Mouse (Mus musculus): ENCODE measurements around the gene Pla2g4a. TPM values are rescaled to one million over a fixed set of nuclear protein-coding genes. Genes with fewer than 3 reads are reported as not detected.
A peak's percentile ranks its signal among the peaks of the same experiment; 100 is the strongest.

The Pla2g4a gene
- 11.0 and 12.4 TPM in 2 replicates for polyA plus RNA-seq (2015; fragmentation: Nextera tagmentation; extraction: Ambion mirVana)

GRCm38 (mm10) chr1:149960734-149961424, at the start of gene Pla2g4a:
Pla2g4a (minus strand) TSS chr1:149961290.
- peak within 1 kb of the TSS; percentile 74 for H3K4me2 ChIP-seq
- no peaks in the 10 kb centered on the region for H3K27me3 ChIP-seq
- H3K4me1 ChIP-seq (replicated peaks): peaks cover 24% of the 10 kb centered on the region
- peak within 1 kb of the TSS; percentile 91 for H3K27ac ChIP-seq
- no peaks in the 10 kb centered on the region for H3K36me3 ChIP-seq
- H3K9ac ChIP-seq: peak within 1 kb of the TSS; percentile 76
- ATAC-seq (ENCODE audit: low read depth) (peak; percentile 92), DNase-seq (peak; percentile 31)
- peak within 1 kb of the TSS; percentile 70 for H3K4me3 ChIP-seq (replicated peaks)
- no peaks in the 10 kb centered on the region for H3K9me3 ChIP-seq (replicated peaks)
- 4% methylated on average over 15 of the region's 15 CpGs for WGBS (ENCODE audit: insufficient replicate concordance)

- Histone ChIP-seq H3K4me3 (replicated peaks) (no peak overlapping the region), H3K4me2 (no peak overlapping the region), H3K36me3 (no peaks in the 10 kb centered on the region), H3K9ac (no peak overlapping the region), H3K27ac (no peak overlapping the region), H3K9me3 (replicated peaks) (no peaks in the 10 kb centered on the region), H3K27me3 (no peaks in the 10 kb centered on the region), H3K4me1 (replicated peaks) (no peaks in the 10 kb centered on the region)
- DNase-seq (no peak), ATAC-seq (ENCODE audit: low read depth) (no peak)
- 41% methylated on average over 4 of the region's 4 CpGs for WGBS (ENCODE audit: insufficient replicate concordance)
Measured at GRCm38 (mm10) chr1:150010629-150010979, 49.5 kb upstream of the Pla2g4a start.

GRCm38 (mm10) chr1:150009968-150010628, 49.0 kb upstream of the Pla2g4a start:
- H3K9me3 ChIP-seq (replicated peaks): no peaks in the 10 kb centered on the region
- H3K9ac ChIP-seq: no peak overlapping the region
- WGBS (ENCODE audit: insufficient replicate concordance): 71% methylated on average over 18 of the region's 18 CpGs
- DNase-seq (no peak), ATAC-seq (ENCODE audit: low read depth) (no peak)
- no peaks in the 10 kb centered on the region for H3K4me1 ChIP-seq (replicated peaks)
- H3K4me2 ChIP-seq: no peak overlapping the region
- no peak overlapping the region for H3K27ac ChIP-seq
- no peak overlapping the region for H3K4me3 ChIP-seq (replicated peaks)
- no peaks in the 10 kb centered on the region for H3K27me3 ChIP-seq
- no peaks in the 10 kb centered on the region for H3K36me3 ChIP-seq

GRCm38 (mm10) chr1:150009134-150009533, 48.0 kb upstream of the Pla2g4a start:
- Histone ChIP-seq H3K4me2 (no peak overlapping the region), H3K4me3 (replicated peaks) (no peak overlapping the region), H3K9me3 (replicated peaks) (no peaks in the 10 kb centered on the region), H3K27ac (no peak overlapping the region), H3K27me3 (no peaks in the 10 kb centered on the region), H3K9ac (no peak overlapping the region), H3K4me1 (replicated peaks) (no peaks in the 10 kb centered on the region), H3K36me3 (no peaks in the 10 kb centered on the region)
- 83% methylated on average over 9 of the region's 9 CpGs for WGBS (ENCODE audit: insufficient replicate concordance)
- ATAC-seq (ENCODE audit: low read depth) (no peak), DNase-seq (no peak)

GRCm38 (mm10) chr1:149975626-149976025, 14.5 kb upstream of the Pla2g4a start:
- no peak overlapping the region for H3K9ac ChIP-seq
- no peaks in the 10 kb centered on the region for H3K36me3 ChIP-seq
- no peak for DNase-seq
- no peak for ATAC-seq (ENCODE audit: low read depth)
- H3K4me2 ChIP-seq: no peak overlapping the region
- H3K4me3 ChIP-seq (replicated peaks): no peak overlapping the region
- H3K4me1 ChIP-seq (replicated peaks): no peaks in the 10 kb centered on the region
- no peak overlapping the region for H3K27ac ChIP-seq
- 68% methylated on average over 1 of the region's 1 CpGs for WGBS (ENCODE audit: insufficient replicate concordance)
- no peaks in the 10 kb centered on the region for H3K27me3 ChIP-seq
- H3K9me3 ChIP-seq (replicated peaks): no peaks in the 10 kb centered on the region

- 0 out of 2 replicates have a peak, but pooled peaks cover 6% of the 10 kb centered on the region for H3K4me1 ChIP-seq (replicated peaks)
- no peak overlapping the region for H3K9ac ChIP-seq
- H3K9me3 ChIP-seq (replicated peaks): no peaks in the 10 kb centered on the region
- no peak overlapping the region for H3K4me3 ChIP-seq (replicated peaks)
- no peaks in the 10 kb centered on the region for H3K36me3 ChIP-seq
- ATAC-seq (ENCODE audit: low read depth): no peak
- no peaks in the 10 kb centered on the region for H3K27me3 ChIP-seq
- no peak for DNase-seq
- no peak overlapping the region for H3K4me2 ChIP-seq
- 51% methylated on average over 1 of the region's 1 CpGs for WGBS (ENCODE audit: insufficient replicate concordance)
- no peak overlapping the region for H3K27ac ChIP-seq
Measured at GRCm38 (mm10) chr1:149965826-149966225, 4.7 kb upstream of the Pla2g4a start.

- H3K27me3 ChIP-seq: no peaks in the 10 kb centered on the region
- no peaks in the 10 kb centered on the region for H3K9me3 ChIP-seq (replicated peaks)
- peak overlapping the region; percentile 74 for H3K4me2 ChIP-seq
- DNase-seq: no peak
- peaks cover 21% of the 10 kb centered on the region for H3K4me1 ChIP-seq (replicated peaks)
- H3K36me3 ChIP-seq: no peaks in the 10 kb centered on the region
- WGBS (ENCODE audit: insufficient replicate concordance): 25% methylated on average over 9 of the region's 9 CpGs
- H3K9ac ChIP-seq: no peak overlapping the region
- peak overlapping the region; percentile 91; the same call in 1 of the 2 replicates for H3K27ac ChIP-seq
- H3K4me3 ChIP-seq (replicated peaks): peak overlapping the region; percentile 70
- peak; percentile 41 for ATAC-seq (ENCODE audit: low read depth)
Measured at GRCm38 (mm10) chr1:149961425-149962303, 574 bp upstream of the Pla2g4a start.

- no peak for ATAC-seq (ENCODE audit: low read depth)
- H3K36me3 ChIP-seq: no peaks in the 10 kb centered on the region
- no peak for DNase-seq
- H3K9ac ChIP-seq: peak overlapping the region; percentile 76
- peak overlapping the region; percentile 91 for H3K27ac ChIP-seq
- H3K4me3 ChIP-seq (replicated peaks): peak overlapping the region; percentile 70
- WGBS (ENCODE audit: insufficient replicate concordance): 34% methylated on average over 4 of the region's 4 CpGs
- peak overlapping the region; percentile 74 for H3K4me2 ChIP-seq
- no peaks in the 10 kb centered on the region for H3K27me3 ChIP-seq
- H3K9me3 ChIP-seq (replicated peaks): no peaks in the 10 kb centered on the region
- H3K4me1 ChIP-seq (replicated peaks): peaks cover 27% of the 10 kb centered on the region
Measured at GRCm38 (mm10) chr1:149960251-149960650, 839 bp downstream of the Pla2g4a start.

GRCm38 (mm10) chr1:149959069-149959468, 2.0 kb downstream of the Pla2g4a start:
- Histone ChIP-seq H3K27ac (no peak overlapping the region), H3K4me2 (peak overlapping the region; percentile 14; the same call in 1 of the 2 replicates), H3K9me3 (replicated peaks) (no peaks in the 10 kb centered on the region), H3K9ac (no peak overlapping the region), H3K36me3 (no peaks in the 10 kb centered on the region), H3K4me3 (replicated peaks) (no peak overlapping the region), H3K4me1 (replicated peaks) (peaks cover 27% of the 10 kb centered on the region), H3K27me3 (no peaks in the 10 kb centered on the region)
- ATAC-seq (ENCODE audit: low read depth): peak; percentile 61
- 3% methylated on average over 1 of the region's 1 CpGs for WGBS (ENCODE audit: insufficient replicate concordance)
- no peak for DNase-seq

- no peaks in the 10 kb centered on the region for H3K9me3 ChIP-seq (replicated peaks)
- no peak for ATAC-seq (ENCODE audit: low read depth)
- no peak overlapping the region for H3K27ac ChIP-seq
- DNase-seq: no peak
- H3K9ac ChIP-seq: no peak overlapping the region
- H3K4me2 ChIP-seq: no peak overlapping the region
- peaks cover 23% of the 10 kb centered on the region for H3K4me1 ChIP-seq (replicated peaks)
- H3K27me3 ChIP-seq: no peaks in the 10 kb centered on the region
- no peak overlapping the region for H3K4me3 ChIP-seq (replicated peaks)
- no peaks in the 10 kb centered on the region for H3K36me3 ChIP-seq
- WGBS (ENCODE audit: insufficient replicate concordance): 20% methylated on average over 4 of the region's 4 CpGs
Measured at GRCm38 (mm10) chr1:149955482-149955881, 5.6 kb downstream of the Pla2g4a start.

- Histone ChIP-seq H3K4me1 (replicated peaks) (peaks cover 23% of the 10 kb centered on the region), H3K36me3 (no peaks in the 10 kb centered on the region), H3K27ac (no peak overlapping the region), H3K9ac (no peak overlapping the region), H3K4me2 (no peak overlapping the region), H3K9me3 (replicated peaks) (no peaks in the 10 kb centered on the region), H3K4me3 (replicated peaks) (no peak overlapping the region), H3K27me3 (no peaks in the 10 kb centered on the region)
- 42% methylated on average over 6 of the region's 6 CpGs for WGBS (ENCODE audit: insufficient replicate concordance)
- ATAC-seq (ENCODE audit: low read depth): no peak; the same call in 1 of the 2 replicates
- DNase-seq: no peak
Measured at GRCm38 (mm10) chr1:149954026-149954425, 7.1 kb downstream of the Pla2g4a start.
